Mouse (Mus musculus) heart, embryonic 13.5 days (tissue): ENCODE measurements around the gene Apba1. TPM values are rescaled to one million over a fixed set of nuclear protein-coding genes. Genes with fewer than 3 reads are reported as not detected.
A peak's percentile ranks its signal among the peaks of the same experiment; 100 is the strongest.

Experiments used
- ATAC-seq: fragments of 200-750 bp; cut with Nextera tagmentation; 2 replicates; pipeline ENCODE4 v1.8.0; 2017; ENCODE audit warnings: moderate TSS enrichment; ENCODE audit not compliant: insufficient number of reproducible peaks, low FRiP score, low TSS enrichment; ENCODE audit errors: extremely low read depth
- H3K27ac ChIP-seq: fragments of 300-500 bp; sonication (generic); replicated peaks from 2 replicates; pipeline ENCODE4 v1.5.1; 2015; ENCODE audit warnings: moderate library complexity, mild to moderate bottlenecking, inconsistent platforms
- H3K27me3 ChIP-seq: fragments of 300-500 bp; sonication (generic); replicated peaks from 2 replicates; pipeline ENCODE4 v1.6.1; 2015; ENCODE audit warnings: mild to moderate bottlenecking, inconsistent platforms
- H3K36me3 ChIP-seq: fragments of 300-500 bp; sonication (generic); 2 replicates; pipeline ENCODE4 v1.6.1; 2015; ENCODE audit warnings: mild to moderate bottlenecking, inconsistent platforms
- H3K4me1 ChIP-seq: fragments of 300-500 bp; sonication (generic); 2 replicates; pipeline ENCODE4 v1.6.1; 2015; ENCODE audit warnings: inconsistent platforms
- H3K4me2 ChIP-seq: fragments of 300-500 bp; sonication (generic); 2 replicates; pipeline ENCODE4 v1.6.1; 2015; ENCODE audit warnings: inconsistent platforms, mild to moderate bottlenecking, moderate library complexity
- H3K4me3 ChIP-seq: fragments of 300-500 bp; sonication (generic); 2 replicates; pipeline ENCODE4 v1.5.1; 2015; ENCODE audit warnings: moderate library complexity, mild to moderate bottlenecking, inconsistent platforms
- H3K9ac ChIP-seq: fragments of 300-500 bp; sonication (generic); 2 replicates; pipeline ENCODE4 v1.6.1; 2015; ENCODE audit warnings: inconsistent platforms, mild to moderate bottlenecking, moderate library complexity
- H3K9me3 ChIP-seq: fragments of 300-500 bp; sonication (generic); 2 replicates; pipeline ENCODE4 v1.6.1; 2016; ENCODE audit warnings: inconsistent platforms
- WGBS: fragments of 180-500 bp; shearing (Covaris S2); methylation state at CpG from one replicate; pipeline ENCODE4 v1.1.7; 2015; ENCODE audit warnings: mixed read lengths; 5-methylcytosine and 5-hydroxymethylcytosine counted together
- polyA plus RNA-seq: library from polyadenylated mRNA; unstranded; fragments of >200 nt; fragmentation: Nextera tagmentation; extraction: Ambion mirVana; gene quantifications from 2 replicates; pipeline ENCODE4 v1.2.1, GENCODE M21; 2015

Gene Apba1
- polyA plus RNA-seq, 1 experiment from 2014 or later: 0.33 TPM

DNA sequence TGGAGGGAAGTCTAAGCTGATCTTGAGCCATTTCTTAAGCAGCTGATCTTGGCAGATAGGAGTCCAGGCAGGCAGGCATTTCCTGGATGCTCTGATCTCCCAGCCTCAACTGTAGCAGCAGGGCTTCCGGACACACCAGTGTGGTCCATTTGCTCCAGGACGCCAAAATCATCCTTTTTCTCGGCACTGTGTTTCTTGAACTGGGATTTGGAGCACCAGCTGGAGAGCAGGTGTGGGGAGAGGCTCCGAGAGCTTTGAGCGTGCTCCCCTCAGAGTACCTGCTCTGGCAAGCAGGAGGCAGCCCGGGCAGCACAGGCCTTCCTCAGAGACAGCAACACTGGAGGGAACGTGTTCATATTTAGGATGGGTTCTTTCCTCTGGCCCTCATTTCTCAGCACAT lies 184.2 kb downstream of the Apba1 start:
- H3K4me1 ChIP-seq: no peaks in the 10 kb centered on the region
- 84% methylated on average over 7 of the region's 7 CpGs for WGBS
- H3K9ac ChIP-seq: no peak overlapping the region
- no peak overlapping the region for H3K27ac ChIP-seq
- ATAC-seq: no peak
- H3K4me2 ChIP-seq: no peak overlapping the region
- H3K27me3 ChIP-seq: no peaks in the 10 kb centered on the region
- no peaks in the 10 kb centered on the region for H3K9me3 ChIP-seq
- no peaks in the 10 kb centered on the region for H3K36me3 ChIP-seq
- no peak overlapping the region for H3K4me3 ChIP-seq

DNA sequence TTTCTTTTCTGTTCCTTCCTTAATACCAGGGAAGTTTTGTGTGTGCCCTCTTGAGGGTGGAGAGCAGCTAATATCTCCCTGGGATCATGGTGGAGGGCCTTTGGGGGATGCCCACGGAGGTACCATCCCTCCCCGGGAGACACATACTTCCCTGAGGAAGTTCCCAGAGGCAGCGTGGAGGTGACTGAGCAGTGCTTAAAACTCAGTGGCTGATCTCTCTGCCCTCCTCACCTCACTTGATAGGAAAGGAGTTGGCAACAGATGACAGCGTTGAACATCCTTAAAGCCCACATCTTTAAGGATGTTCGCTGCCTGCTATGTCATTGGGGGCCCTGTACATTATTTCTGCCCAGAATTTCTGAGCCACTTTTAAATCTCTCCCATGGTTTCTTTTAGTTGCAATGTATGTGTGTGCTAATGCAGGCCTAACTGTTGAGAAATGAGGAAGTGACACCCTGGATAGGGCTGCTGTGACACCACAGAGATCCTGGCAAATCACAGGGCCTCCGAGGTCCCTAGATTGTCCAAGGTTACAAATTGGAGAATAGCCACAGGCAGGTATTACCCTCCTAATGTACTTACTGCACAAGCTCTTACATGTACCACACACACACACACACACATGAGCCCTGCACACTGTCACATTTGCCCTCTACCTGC lies 187.5 kb downstream of the Apba1 start:
- H3K9ac ChIP-seq: no peak overlapping the region
- H3K36me3 ChIP-seq: no peaks in the 10 kb centered on the region
- no peak overlapping the region for H3K4me3 ChIP-seq
- H3K27me3 ChIP-seq: no peaks in the 10 kb centered on the region
- 69% methylated on average over 6 of the region's 6 CpGs for WGBS
- no peak for ATAC-seq
- H3K27ac ChIP-seq: no peak overlapping the region
- H3K4me2 ChIP-seq: no peak overlapping the region
- no peaks in the 10 kb centered on the region for H3K4me1 ChIP-seq
- H3K9me3 ChIP-seq: no peaks in the 10 kb centered on the region

DNA sequence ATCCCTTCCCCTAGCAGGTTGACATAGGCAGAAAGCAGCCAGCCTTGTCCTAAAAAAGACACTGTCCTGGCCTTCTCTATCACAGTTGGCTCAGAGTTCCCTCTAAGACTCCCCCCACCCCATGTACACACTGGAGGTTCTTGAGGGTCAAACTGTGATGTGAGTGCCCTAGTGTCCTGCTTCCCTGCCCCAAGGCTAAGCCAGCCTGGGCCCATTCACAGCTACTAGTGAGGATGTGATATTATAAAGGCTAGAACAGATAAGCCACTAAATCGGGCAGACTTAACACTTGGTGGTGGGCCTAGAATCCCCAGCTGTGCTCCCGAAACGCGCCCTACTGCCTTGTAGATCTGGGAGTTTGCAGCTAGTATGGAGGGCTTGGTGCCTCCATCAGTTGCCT lies 188.1 kb downstream of the Apba1 start:
- Histone ChIP-seq H3K4me1 (no peaks in the 10 kb centered on the region), H3K4me2 (no peak overlapping the region), H3K9me3 (no peaks in the 10 kb centered on the region), H3K27me3 (no peaks in the 10 kb centered on the region), H3K36me3 (no peaks in the 10 kb centered on the region), H3K9ac (no peak overlapping the region), H3K27ac (no peak overlapping the region), H3K4me3 (no peak overlapping the region)
- 52% methylated on average over 4 of the region's 4 CpGs for WGBS
- no peak for ATAC-seq

DNA sequence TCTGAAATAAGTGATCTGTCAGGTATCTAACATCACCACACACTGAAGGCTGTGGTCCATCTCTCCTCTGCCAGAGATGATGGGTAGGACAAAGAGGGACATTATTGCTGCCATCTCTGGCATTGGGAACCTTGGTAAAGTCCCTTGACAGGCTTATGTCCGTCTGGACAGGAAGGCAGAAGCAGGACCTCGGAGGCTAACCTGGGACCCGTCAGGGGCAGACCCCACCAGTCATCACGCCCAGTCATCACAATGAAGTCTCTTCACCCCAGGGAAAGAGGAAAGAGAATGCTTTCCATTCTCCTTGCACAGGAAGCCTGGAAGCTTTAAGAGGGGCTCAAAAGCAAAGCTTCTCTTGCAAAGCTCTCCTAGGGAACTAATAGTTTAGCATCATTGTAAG lies 189.2 kb downstream of the Apba1 start:
- Histone ChIP-seq H3K9me3 (no peaks in the 10 kb centered on the region), H3K4me2 (no peak overlapping the region), H3K27me3 (no peaks in the 10 kb centered on the region), H3K4me3 (no peak overlapping the region), H3K27ac (no peak overlapping the region), H3K9ac (no peak overlapping the region), H3K4me1 (no peaks in the 10 kb centered on the region), H3K36me3 (no peaks in the 10 kb centered on the region)
- 60% methylated on average over 4 of the region's 4 CpGs for WGBS
- no peak for ATAC-seq

DNA sequence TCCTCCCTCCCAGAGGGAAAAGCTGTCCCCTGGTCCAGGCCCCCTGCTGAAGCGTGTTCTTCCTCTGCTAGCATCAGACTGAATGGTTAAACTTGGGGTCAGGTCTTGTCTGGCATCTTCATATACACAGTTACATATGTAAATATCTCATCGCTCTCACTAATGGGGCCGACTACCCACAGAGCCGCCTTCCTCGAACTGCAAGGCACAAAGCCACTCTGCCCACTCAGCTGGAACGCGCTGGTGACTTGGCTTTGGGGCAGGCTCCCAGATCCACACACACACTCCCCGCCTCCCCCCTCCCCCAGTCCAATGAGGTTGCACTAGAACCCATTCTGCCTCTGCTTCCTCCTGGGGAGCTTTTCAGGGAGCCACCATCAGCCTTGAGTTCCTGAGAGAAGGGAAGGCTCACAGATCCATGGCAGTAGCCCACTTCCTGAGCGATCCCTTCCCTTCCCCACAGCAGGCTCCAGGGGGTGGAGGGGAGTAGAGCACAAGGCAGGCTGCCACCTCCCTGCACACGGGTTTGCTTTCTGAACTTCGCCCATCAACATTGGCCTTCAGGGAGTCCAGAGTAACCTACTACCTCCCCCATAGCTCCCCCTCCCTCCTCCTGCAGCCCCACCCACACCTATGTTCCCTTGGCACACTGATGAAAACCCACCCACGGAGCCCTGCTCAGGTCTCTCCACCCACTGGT lies 189.8 kb downstream of the Apba1 start:
- 59% methylated on average over 12 of the region's 12 CpGs for WGBS
- Histone ChIP-seq H3K36me3 (no peaks in the 10 kb centered on the region), H3K4me2 (no peak overlapping the region), H3K4me1 (no peaks in the 10 kb centered on the region), H3K9ac (no peak overlapping the region), H3K27ac (no peak overlapping the region), H3K4me3 (no peak overlapping the region), H3K9me3 (no peaks in the 10 kb centered on the region), H3K27me3 (no peaks in the 10 kb centered on the region)
- no peak for ATAC-seq

DNA sequence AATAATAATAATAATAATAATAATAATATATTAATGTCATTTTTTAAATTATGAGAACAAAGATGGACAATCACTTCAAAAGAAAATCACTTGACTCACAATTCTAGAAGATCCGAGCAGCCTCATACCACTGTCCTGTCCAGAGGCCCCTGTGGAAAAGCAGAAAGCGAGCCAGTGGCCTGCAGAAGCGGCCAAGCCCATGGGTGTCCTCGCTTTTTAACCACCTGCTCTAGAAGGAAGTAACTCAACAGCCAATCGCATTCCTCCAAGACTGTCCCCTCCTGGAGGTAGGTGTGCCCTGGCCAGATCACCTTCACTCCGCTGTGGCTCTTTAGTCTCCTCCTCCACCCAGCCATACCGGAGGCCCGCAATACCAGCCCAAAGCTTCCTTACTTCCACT lies 196.8 kb downstream of the Apba1 start:
- Histone ChIP-seq H3K9me3 (no peaks in the 10 kb centered on the region), H3K27ac (no peak overlapping the region), H3K4me2 (peak overlapping the region; percentile 24; the same call in 1 of the 2 replicates), H3K27me3 (no peaks in the 10 kb centered on the region), H3K4me3 (no peak overlapping the region), H3K9ac (no peak overlapping the region), H3K4me1 (peaks cover 33% of the 10 kb centered on the region), H3K36me3 (no peaks in the 10 kb centered on the region)
- no peak for ATAC-seq
- WGBS: 72% methylated on average over 8 of the region's 8 CpGs

DNA sequence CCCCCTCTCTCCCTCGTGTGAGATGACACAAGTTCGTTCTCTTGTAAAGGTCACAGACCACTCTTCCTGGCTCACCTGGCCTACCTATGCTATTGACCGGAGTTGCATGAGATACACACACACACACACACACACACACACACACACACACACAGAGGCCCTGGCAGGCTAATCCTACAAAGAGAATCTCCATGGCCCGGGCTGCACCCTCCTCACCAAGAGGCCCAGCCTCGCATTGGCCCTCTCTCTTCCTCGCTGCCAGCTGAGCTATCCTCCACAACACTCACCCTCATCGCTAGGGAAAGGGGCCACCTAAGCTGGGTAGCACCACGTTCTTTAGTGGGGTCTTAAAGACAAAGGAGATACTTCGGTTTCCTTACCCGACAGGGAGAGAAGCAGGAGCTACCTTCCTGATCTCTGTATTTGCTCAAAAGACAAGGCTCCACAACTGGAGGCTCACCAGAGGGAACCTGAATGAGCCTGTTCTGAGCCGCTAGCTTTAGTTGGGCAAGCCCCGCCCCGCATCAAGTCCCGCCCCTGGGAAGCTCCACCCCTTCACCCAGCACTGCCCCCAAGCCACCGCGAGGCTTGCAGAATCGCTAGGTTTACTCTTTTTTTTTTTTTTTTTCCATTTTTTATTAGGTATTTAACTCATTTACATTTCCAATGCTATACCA lies 197.8 kb downstream of the Apba1 start:
- Histone ChIP-seq H3K27me3 (no peaks in the 10 kb centered on the region), H3K4me1 (peaks cover 42% of the 10 kb centered on the region), H3K4me3 (no peak overlapping the region), H3K9me3 (no peaks in the 10 kb centered on the region), H3K27ac (no peak overlapping the region), H3K9ac (no peak overlapping the region), H3K4me2 (peak overlapping the region; percentile 24; the same call in 1 of the 2 replicates), H3K36me3 (no peaks in the 10 kb centered on the region)
- peak; percentile 15; the same call in 1 of the 2 replicates for ATAC-seq
- 45% methylated on average over 17 of the region's 17 CpGs for WGBS

DNA sequence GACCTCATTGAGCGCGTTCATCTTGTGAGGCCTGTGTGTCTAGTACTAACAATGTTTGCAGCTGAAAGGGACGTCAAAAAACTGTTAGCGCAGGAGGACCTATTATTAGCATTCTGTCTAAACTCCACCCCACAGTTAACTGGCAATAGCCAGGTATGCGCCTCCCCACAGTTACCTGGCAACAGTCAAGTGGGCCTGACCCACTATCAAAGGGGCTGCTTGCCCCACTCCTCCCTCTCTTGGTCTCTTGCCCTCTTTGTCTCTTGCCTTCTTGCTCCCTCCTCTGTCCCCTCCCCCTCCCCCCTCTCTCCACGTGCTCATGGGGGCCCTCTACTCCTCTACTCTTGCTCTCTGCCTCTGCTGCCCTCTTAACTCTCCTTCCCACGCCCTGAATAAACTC lies 198.9 kb downstream of the Apba1 start:
- WGBS: 50% methylated on average over 7 of the region's 7 CpGs
- Histone ChIP-seq H3K4me3 (no peak overlapping the region), H3K9ac (no peak overlapping the region), H3K9me3 (no peaks in the 10 kb centered on the region), H3K4me2 (no peak overlapping the region), H3K36me3 (no peaks in the 10 kb centered on the region), H3K27me3 (no peaks in the 10 kb centered on the region), H3K27ac (0 out of 2 replicates have a peak overlapping the region, but pooled peaks have one; percentile 15), H3K4me1 (peaks cover 48% of the 10 kb centered on the region)
- ATAC-seq: no peak

DNA sequence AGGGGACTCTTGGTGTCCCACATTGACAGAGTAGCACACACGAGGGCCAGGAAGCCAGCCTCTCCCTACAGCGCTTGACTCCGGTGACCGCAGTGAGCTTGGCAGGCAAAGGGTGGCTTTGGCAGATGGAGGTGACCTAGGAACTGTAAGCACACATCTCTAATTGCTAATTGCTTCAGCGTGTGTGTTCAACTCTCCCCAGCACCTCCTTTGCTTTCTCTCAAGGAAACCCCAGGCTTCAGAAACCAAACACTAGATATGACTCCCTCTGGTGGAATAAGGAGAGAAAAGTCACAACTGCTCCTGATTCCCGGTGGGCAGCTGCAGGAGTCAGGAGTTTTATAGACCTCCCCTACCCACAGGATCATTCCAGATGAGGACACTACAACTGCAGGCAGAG lies 200.2 kb downstream of the Apba1 start:
- Histone ChIP-seq H3K4me1 (peaks cover 48% of the 10 kb centered on the region), H3K9ac (no peak overlapping the region), H3K4me3 (no peak overlapping the region), H3K9me3 (no peaks in the 10 kb centered on the region), H3K27me3 (no peaks in the 10 kb centered on the region), H3K27ac (no peak overlapping the region), H3K36me3 (no peaks in the 10 kb centered on the region), H3K4me2 (no peak overlapping the region)
- 47% methylated on average over 6 of the region's 6 CpGs for WGBS
- ATAC-seq: no peak

DNA sequence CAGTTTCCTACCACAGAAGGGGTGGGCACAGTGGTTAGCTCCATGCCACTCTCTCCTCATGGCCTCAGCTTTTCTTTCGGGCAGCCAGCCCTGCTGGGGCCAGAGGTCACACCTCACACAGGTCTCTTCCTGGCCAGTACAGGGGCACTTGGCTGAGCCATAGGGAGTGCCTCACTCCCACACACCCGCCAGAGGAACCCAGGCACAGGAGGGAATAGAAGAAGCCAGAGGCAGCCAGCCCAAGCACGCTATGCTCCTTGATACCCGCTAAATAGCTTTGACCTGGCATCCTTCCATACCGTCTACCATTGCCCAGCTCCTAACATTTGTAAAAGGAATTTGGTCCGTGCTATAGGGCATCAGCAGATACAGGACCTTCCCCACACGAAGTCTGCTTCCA lies 201.2 kb downstream of the Apba1 start:
- Histone ChIP-seq H3K36me3 (no peaks in the 10 kb centered on the region), H3K4me2 (no peak overlapping the region), H3K27ac (no peak overlapping the region), H3K4me3 (no peak overlapping the region), H3K9ac (no peak overlapping the region), H3K27me3 (no peaks in the 10 kb centered on the region), H3K9me3 (no peaks in the 10 kb centered on the region), H3K4me1 (peaks cover 56% of the 10 kb centered on the region)
- WGBS: 56% methylated on average over 7 of the region's 7 CpGs
- ATAC-seq: no peak

DNA sequence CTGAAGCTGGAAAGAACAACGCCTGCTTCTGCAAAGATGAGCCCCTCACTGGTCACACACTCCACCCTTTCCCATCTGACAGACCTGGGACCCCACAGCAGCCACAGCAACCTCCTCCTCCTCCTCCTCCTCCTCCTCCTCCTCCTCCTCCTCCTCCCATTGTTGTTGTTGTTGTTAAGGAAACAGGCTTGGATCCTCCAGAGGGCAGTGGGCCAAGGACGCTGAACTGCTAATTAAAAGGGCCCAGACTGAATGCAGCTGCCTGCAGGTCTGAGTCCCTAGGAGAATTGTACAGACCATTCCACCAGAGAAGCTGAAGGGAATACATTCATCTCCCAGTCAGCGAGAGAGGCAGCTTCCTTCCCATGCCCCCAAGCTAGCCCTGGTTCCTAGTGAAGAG lies 201.6 kb downstream of the Apba1 start:
- Histone ChIP-seq H3K4me2 (no peak overlapping the region), H3K27ac (peak overlapping the region; percentile 25; the same call in 1 of the 2 replicates), H3K9me3 (no peaks in the 10 kb centered on the region), H3K36me3 (no peaks in the 10 kb centered on the region), H3K4me3 (no peak overlapping the region), H3K27me3 (no peaks in the 10 kb centered on the region), H3K9ac (no peak overlapping the region), H3K4me1 (peaks cover 58% of the 10 kb centered on the region)
- no peak for ATAC-seq
- WGBS: 43% methylated on average over 3 of the region's 3 CpGs
